Mouse (Mus musculus) cortical plate, adult 2 months (tissue): ENCODE measurements at regions not wholly inside any gene's neighbourhood (a gene's known extent, or its start where the extent isn't known, plus 50 kb on each side); places are given as distances from the start of the nearest gene placed in this dataset.

Experiments
- CTCF ChIP-seq: fragments of 200-500 bp; IDR thresholded peaks from 2 replicates; pipeline ENCODE4 v1.5.1; 2011; ENCODE audit warnings: mild to moderate bottlenecking, control low read depth, low read length; ENCODE audit not compliant: insufficient read depth; ENCODE audit errors: extremely low read depth
- POLR2A ChIP-seq: fragments of 200-500 bp; IDR thresholded peaks from 2 replicates; pipeline ENCODE4 v1.6.1; 2011; ENCODE audit warnings: mild to moderate bottlenecking, low read length, control low read depth; ENCODE audit not compliant: insufficient read depth; ENCODE audit errors: extremely low read depth

DNA sequence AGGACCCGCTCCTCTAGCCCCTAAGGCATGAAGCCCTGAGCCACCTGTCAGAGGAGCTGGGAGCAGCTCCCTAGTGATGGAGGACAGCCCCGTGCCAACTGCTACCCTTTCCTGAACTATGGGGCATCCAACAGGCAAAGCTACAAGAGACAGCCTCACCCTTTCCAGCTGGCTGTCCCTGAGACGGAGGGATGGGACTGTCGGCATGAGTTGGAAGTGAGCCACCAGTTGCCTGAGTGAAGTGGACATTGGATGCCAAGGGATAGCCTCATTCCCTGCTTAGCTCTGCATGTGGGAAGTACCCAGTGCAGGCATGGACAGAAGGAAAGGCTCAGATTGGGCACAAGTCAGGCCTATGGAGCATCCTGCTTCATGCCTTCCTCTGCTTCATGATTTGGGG is 112.3 kb upstream of the Igsf21 start:
- TF ChIP-seq CTCF: no peak
- TF ChIP-seq POLR2A: no peak
